Mouse (Mus musculus) hindbrain, embryonic 13.5 days (tissue): Measurements from ENCODE around the gene Pkm. TPM values are rescaled to one million over a fixed set of nuclear protein-coding genes. Genes with fewer than 3 reads are reported as not detected.
A peak's percentile ranks its signal among the peaks of the same experiment; 100 is the strongest.

Experiments
- ATAC-seq: fragments of 200-750 bp; cut with Nextera tagmentation; 2 replicates; pipeline ENCODE4 v1.8.0; 2017; ENCODE audit warnings: moderate TSS enrichment; ENCODE audit not compliant: low FRiP score
- H3K27ac ChIP-seq: fragments of 300-500 bp; sonication (generic); 2 replicates; pipeline ENCODE4 v1.5.1; 2015; ENCODE audit warnings: inconsistent platforms, mild to moderate bottlenecking, moderate library complexity
- H3K27me3 ChIP-seq: fragments of 300-500 bp; sonication (generic); 2 replicates; pipeline ENCODE4 v1.6.1; 2015; ENCODE audit warnings: mild to moderate bottlenecking, inconsistent platforms
- H3K36me3 ChIP-seq: fragments of 300-500 bp; sonication (generic); 2 replicates; pipeline ENCODE4 v1.6.1; 2015; ENCODE audit warnings: mild to moderate bottlenecking, inconsistent platforms
- H3K4me1 ChIP-seq: fragments of 300-500 bp; sonication (generic); replicated peaks from 2 replicates; pipeline ENCODE4 v1.6.1; 2015; ENCODE audit warnings: inconsistent platforms
- H3K4me2 ChIP-seq: fragments of 300-500 bp; sonication (generic); 2 replicates; pipeline ENCODE4 v1.6.1; 2015; ENCODE audit warnings: inconsistent platforms, mild to moderate bottlenecking, moderate library complexity
- H3K4me3 ChIP-seq: fragments of 300-500 bp; sonication (generic); 2 replicates; pipeline ENCODE4 v1.5.1; 2015; ENCODE audit warnings: mild to moderate bottlenecking, inconsistent platforms
- H3K9ac ChIP-seq: fragments of 300-500 bp; sonication (generic); 2 replicates; pipeline ENCODE4 v1.6.1; 2015; ENCODE audit warnings: mild to moderate bottlenecking, inconsistent platforms
- H3K9me3 ChIP-seq: fragments of 300-500 bp; sonication (generic); 2 replicates; pipeline ENCODE4 v1.6.1; 2016; ENCODE audit warnings: inconsistent platforms
- WGBS: fragments of 180-500 bp; shearing (Covaris S2); methylation state at CpG from one replicate; pipeline ENCODE4 v1.1.7; 2015; 5-methylcytosine and 5-hydroxymethylcytosine counted together
- polyA plus RNA-seq: library from polyadenylated mRNA; unstranded; fragments of >200 nt; fragmentation: Nextera tagmentation; extraction: Ambion mirVana; gene quantifications from 2 replicates; pipeline ENCODE4 v1.2.1, GENCODE M21; 2015

Gene Pkm
- polyA plus RNA-seq, 1 experiment from 2014 or later = 1,130 TPM

- peaks cover 15% of the 10 kb centered on the region for H3K4me1 ChIP-seq
- no peaks in the 10 kb centered on the region for H3K36me3 ChIP-seq
- H3K4me3 ChIP-seq = peak overlapping the region; percentile 35
- no peaks in the 10 kb centered on the region for H3K27me3 ChIP-seq
- H3K9me3 ChIP-seq = no peaks in the 10 kb centered on the region
- no peak overlapping the region for H3K27ac ChIP-seq
- peak; percentile 82 for ATAC-seq
- WGBS = 35% methylated on average over 9 of the region's 9 CpGs
- H3K4me2 ChIP-seq = peak overlapping the region; percentile 57
- H3K9ac ChIP-seq = peak overlapping the region; percentile 53; the same call in 1 of the 2 replicates
Measured at GRCm38 (mm10) chr9:59692145-59692544, 36.0 kb downstream of the Pkm start.

GRCm38 (mm10) chr9:59694571-59695450, 38.6 kb downstream of the Pkm start:
- Histone ChIP-seq H3K4me2 (no peak overlapping the region), H3K4me3 (no peak overlapping the region), H3K36me3 (no peaks in the 10 kb centered on the region), H3K4me1 (peaks cover 15% of the 10 kb centered on the region), H3K9me3 (no peaks in the 10 kb centered on the region), H3K27ac (no peak overlapping the region), H3K27me3 (no peaks in the 10 kb centered on the region), H3K9ac (no peak overlapping the region)
- ATAC-seq = no peak
- 58% methylated on average over 16 of the region's 16 CpGs for WGBS

- no peak overlapping the region for H3K27ac ChIP-seq
- peaks cover 15% of the 10 kb centered on the region for H3K4me1 ChIP-seq
- no peaks in the 10 kb centered on the region for H3K36me3 ChIP-seq
- WGBS = 45% methylated on average over 3 of the region's 3 CpGs
- no peaks in the 10 kb centered on the region for H3K9me3 ChIP-seq
- no peak overlapping the region for H3K4me2 ChIP-seq
- H3K27me3 ChIP-seq = no peaks in the 10 kb centered on the region
- no peak for ATAC-seq
- no peak overlapping the region for H3K4me3 ChIP-seq
- no peak overlapping the region for H3K9ac ChIP-seq
Measured at GRCm38 (mm10) chr9:59695451-59695813, 39.3 kb downstream of the Pkm start.

- Histone ChIP-seq H3K4me2 (no peak overlapping the region), H3K4me3 (no peak overlapping the region), H3K36me3 (no peaks in the 10 kb centered on the region), H3K9me3 (no peaks in the 10 kb centered on the region), H3K9ac (no peak overlapping the region), H3K27me3 (no peaks in the 10 kb centered on the region), H3K27ac (no peak overlapping the region), H3K4me1 (peaks cover 14% of the 10 kb centered on the region)
- 86% methylated on average over 3 of the region's 3 CpGs for WGBS
- ATAC-seq = no peak
Measured at GRCm38 (mm10) chr9:59696381-59696780, 40.2 kb downstream of the Pkm start.

- H3K36me3 ChIP-seq = no peaks in the 10 kb centered on the region
- WGBS = 78% methylated on average over 7 of the region's 7 CpGs
- no peaks in the 10 kb centered on the region for H3K4me1 ChIP-seq
- no peak overlapping the region for H3K9ac ChIP-seq
- H3K27ac ChIP-seq = no peak overlapping the region
- no peak for ATAC-seq
- no peaks in the 10 kb centered on the region for H3K27me3 ChIP-seq
- H3K9me3 ChIP-seq = no peaks in the 10 kb centered on the region
- H3K4me2 ChIP-seq = no peak overlapping the region
- no peak overlapping the region for H3K4me3 ChIP-seq
Measured at GRCm38 (mm10) chr9:59701094-59701493, 44.9 kb downstream of the Pkm start.

GRCm38 (mm10) chr9:59703099-59703498, 46.9 kb downstream of the Pkm start:
- Histone ChIP-seq H3K27me3 (no peaks in the 10 kb centered on the region), H3K4me1 (no peaks in the 10 kb centered on the region), H3K9me3 (no peaks in the 10 kb centered on the region), H3K36me3 (no peaks in the 10 kb centered on the region), H3K9ac (no peak overlapping the region), H3K4me3 (no peak overlapping the region), H3K27ac (no peak overlapping the region), H3K4me2 (no peak overlapping the region)
- 77% methylated on average over 6 of the region's 6 CpGs for WGBS
- no peak for ATAC-seq

- H3K9me3 ChIP-seq = no peaks in the 10 kb centered on the region
- H3K9ac ChIP-seq = no peak overlapping the region
- H3K27me3 ChIP-seq = no peaks in the 10 kb centered on the region
- no peaks in the 10 kb centered on the region for H3K4me1 ChIP-seq
- H3K36me3 ChIP-seq = no peaks in the 10 kb centered on the region
- H3K4me3 ChIP-seq = no peak overlapping the region
- no peak overlapping the region for H3K27ac ChIP-seq
- no peak overlapping the region for H3K4me2 ChIP-seq
- 72% methylated on average over 10 of the region's 10 CpGs for WGBS
- ATAC-seq = no peak
Measured at GRCm38 (mm10) chr9:59706850-59707825, 51.0 kb downstream of the Pkm start.

GRCm38 (mm10) chr9:59709225-59709624, 53.1 kb downstream of the Pkm start:
- H3K9me3 ChIP-seq = no peaks in the 10 kb centered on the region
- 87% methylated on average over 3 of the region's 3 CpGs for WGBS
- no peak overlapping the region for H3K9ac ChIP-seq
- no peak overlapping the region for H3K27ac ChIP-seq
- no peaks in the 10 kb centered on the region for H3K4me1 ChIP-seq
- H3K36me3 ChIP-seq = no peaks in the 10 kb centered on the region
- no peaks in the 10 kb centered on the region for H3K27me3 ChIP-seq
- no peak for ATAC-seq
- no peak overlapping the region for H3K4me3 ChIP-seq
- H3K4me2 ChIP-seq = no peak overlapping the region

GRCm38 (mm10) chr9:59716275-59716898, 60.2 kb downstream of the Pkm start:
- 83% methylated on average over 7 of the region's 7 CpGs for WGBS
- Histone ChIP-seq H3K36me3 (no peaks in the 10 kb centered on the region), H3K27ac (no peak overlapping the region), H3K27me3 (0 out of 2 replicates have a peak, but pooled peaks cover 3% of the 10 kb centered on the region), H3K4me3 (no peak overlapping the region), H3K9ac (no peak overlapping the region), H3K4me1 (no peaks in the 10 kb centered on the region), H3K4me2 (no peak overlapping the region), H3K9me3 (no peaks in the 10 kb centered on the region)
- no peak for ATAC-seq

- H3K27ac ChIP-seq = no peak overlapping the region
- H3K4me1 ChIP-seq = peaks cover 1% of the 10 kb centered on the region
- no peak overlapping the region for H3K4me2 ChIP-seq
- H3K9me3 ChIP-seq = no peaks in the 10 kb centered on the region
- H3K9ac ChIP-seq = no peak overlapping the region
- WGBS = 89% methylated on average over 4 of the region's 4 CpGs
- peaks cover 10% of the 10 kb centered on the region; the same call in 1 of the 2 replicates for H3K27me3 ChIP-seq
- H3K4me3 ChIP-seq = no peak overlapping the region
- no peaks in the 10 kb centered on the region for H3K36me3 ChIP-seq
- no peak for ATAC-seq
Measured at GRCm38 (mm10) chr9:59718237-59718636, 62.1 kb downstream of the Pkm start.

GRCm38 (mm10) chr9:59721144-59721543, 65.0 kb downstream of the Pkm start:
- H3K27me3 ChIP-seq = peaks cover 10% of the 10 kb centered on the region; the same call in 1 of the 2 replicates
- no peaks in the 10 kb centered on the region for H3K9me3 ChIP-seq
- no peak for ATAC-seq
- no peak overlapping the region for H3K4me2 ChIP-seq
- H3K36me3 ChIP-seq = no peaks in the 10 kb centered on the region
- H3K4me3 ChIP-seq = no peak overlapping the region
- H3K27ac ChIP-seq = no peak overlapping the region
- H3K9ac ChIP-seq = no peak overlapping the region
- 83% methylated on average over 5 of the region's 5 CpGs for WGBS
- peaks cover 15% of the 10 kb centered on the region for H3K4me1 ChIP-seq
